Mouse (Mus musculus): ENCODE data around the gene Ptpro. TPM values are rescaled to one million over a fixed set of nuclear protein-coding genes. Genes with fewer than 3 reads are reported as not detected.
A peak's percentile ranks its signal among the peaks of the same experiment; 100 is the strongest.
"Not testable (repeated sequence)": the region's sequence is repeated elsewhere in the genome, so short reads cannot be mapped to it uniquely, and the experiment has no call there.

Ptpro gene
- polyA plus RNA-seq, 1 experiment from 2014 or later, result 0.87 TPM

- H3K27ac ChIP-seq (ENCODE audit: low read depth, low read length), result peak overlapping the region; percentile 47
- H3K4me3 ChIP-seq (ENCODE audit: low read depth, low read length), result no peak overlapping the region
- 0 out of 2 replicates have a peak, but pooled peaks cover 2% of the 10 kb centered on the region for H3K9me3 ChIP-seq (ENCODE audit: control insufficient read depth)
- 12% methylated on average over 11 of the region's 11 CpGs for WGBS
- H3K4me2 ChIP-seq (replicated peaks; ENCODE audit: low read depth), result no peak overlapping the region; the same call in 1 of the 2 replicates
- no peak overlapping the region for H3K9ac ChIP-seq (ENCODE audit: low read depth, low read length)
- ATAC-seq, result peak; percentile 82
- no peaks in the 10 kb centered on the region for H3K27me3 ChIP-seq (replicated peaks; ENCODE audit: control insufficient read depth, insufficient read depth, low read length)
- peaks cover 5% of the 10 kb centered on the region; the same call in 1 of the 2 replicates for H3K36me3 ChIP-seq (ENCODE audit: control insufficient read depth, insufficient read depth)
- no peak for TF ChIP-seq CTCF (IDR thresholded peaks at IDR 0.05; ENCODE audit: low read depth)
- H3K4me1 ChIP-seq (replicated peaks; ENCODE audit: control insufficient read depth, insufficient read depth, low read length), result no peaks in the 10 kb centered on the region
Observed at GRCm38 (mm10) chr6:137470901-137471598, 218.9 kb downstream of the Ptpro start.

- Histone ChIP-seq H3K27me3 (replicated peaks; ENCODE audit: control insufficient read depth, insufficient read depth, low read length) (no peaks in the 10 kb centered on the region), H3K4me3 (ENCODE audit: low read depth, low read length) (no peak overlapping the region), H3K4me1 (replicated peaks; ENCODE audit: control insufficient read depth, insufficient read depth, low read length) (no peaks in the 10 kb centered on the region), H3K4me2 (replicated peaks; ENCODE audit: low read depth) (no peak overlapping the region), H3K36me3 (ENCODE audit: control insufficient read depth, insufficient read depth) (peaks cover 13% of the 10 kb centered on the region), H3K27ac (ENCODE audit: low read depth, low read length) (no peak overlapping the region), H3K9me3 (ENCODE audit: control insufficient read depth) (0 out of 2 replicates have a peak, but pooled peaks cover 3% of the 10 kb centered on the region), H3K9ac (ENCODE audit: low read depth, low read length) (no peak overlapping the region)
- no peak for TF ChIP-seq CTCF (IDR thresholded peaks at IDR 0.05; ENCODE audit: low read depth)
- no peak for ATAC-seq
- WGBS, result 80% methylated on average over 9 of the region's 9 CpGs
Observed at GRCm38 (mm10) chr6:137472129-137472528, 220.0 kb downstream of the Ptpro start.

- 0 out of 2 replicates have a peak, but pooled peaks cover 3% of the 10 kb centered on the region for H3K9me3 ChIP-seq (ENCODE audit: control insufficient read depth)
- 68% methylated on average over 1 of the region's 1 CpGs for WGBS
- no peak for ATAC-seq
- no peaks in the 10 kb centered on the region for H3K4me1 ChIP-seq (replicated peaks; ENCODE audit: control insufficient read depth, insufficient read depth, low read length)
- no peak overlapping the region for H3K4me2 ChIP-seq (replicated peaks; ENCODE audit: low read depth)
- H3K27ac ChIP-seq (ENCODE audit: low read depth, low read length), result no peak overlapping the region
- H3K27me3 ChIP-seq (replicated peaks; ENCODE audit: control insufficient read depth, insufficient read depth, low read length), result no peaks in the 10 kb centered on the region
- TF ChIP-seq CTCF (IDR thresholded peaks at IDR 0.05; ENCODE audit: low read depth), result no peak
- peaks cover 16% of the 10 kb centered on the region for H3K36me3 ChIP-seq (ENCODE audit: control insufficient read depth, insufficient read depth)
- H3K9ac ChIP-seq (ENCODE audit: low read depth, low read length), result no peak overlapping the region
- no peak overlapping the region for H3K4me3 ChIP-seq (ENCODE audit: low read depth, low read length)
Observed at GRCm38 (mm10) chr6:137473433-137473832, 221.3 kb downstream of the Ptpro start.

- not testable (repeated sequence) for H3K9me3 ChIP-seq (ENCODE audit: control insufficient read depth); H3K4me2 ChIP-seq (replicated peaks; ENCODE audit: low read depth); H3K27ac ChIP-seq (ENCODE audit: low read depth, low read length); H3K4me1 ChIP-seq (replicated peaks; ENCODE audit: control insufficient read depth, insufficient read depth, low read length); H3K27me3 ChIP-seq (replicated peaks; ENCODE audit: control insufficient read depth, insufficient read depth, low read length); H3K9ac ChIP-seq (ENCODE audit: low read depth, low read length); H3K4me3 ChIP-seq (ENCODE audit: low read depth, low read length); ATAC-seq
- 80% methylated on average over 5 of the region's 5 CpGs for WGBS
- H3K36me3 ChIP-seq (ENCODE audit: control insufficient read depth, insufficient read depth), result peaks cover 38% of the 10 kb centered on the region
Observed at GRCm38 (mm10) chr6:137475695-137476094, 223.6 kb downstream of the Ptpro start.

GRCm38 (mm10) chr6:137482891-137483290, 230.8 kb downstream of the Ptpro start:
- H3K36me3 ChIP-seq (ENCODE audit: control insufficient read depth, insufficient read depth), result peaks cover 73% of the 10 kb centered on the region
- H3K4me2 ChIP-seq (replicated peaks; ENCODE audit: low read depth), result no peak overlapping the region
- no peak for ATAC-seq
- H3K4me3 ChIP-seq (ENCODE audit: low read depth, low read length), result no peak overlapping the region
- no peak for TF ChIP-seq CTCF (IDR thresholded peaks at IDR 0.05; ENCODE audit: low read depth)
- H3K27ac ChIP-seq (ENCODE audit: low read depth, low read length), result no peak overlapping the region
- 73% methylated on average over 7 of the region's 7 CpGs for WGBS
- no peak overlapping the region for H3K9ac ChIP-seq (ENCODE audit: low read depth, low read length)
- no peaks in the 10 kb centered on the region for H3K27me3 ChIP-seq (replicated peaks; ENCODE audit: control insufficient read depth, insufficient read depth, low read length)
- H3K9me3 ChIP-seq (ENCODE audit: control insufficient read depth), result no peaks in the 10 kb centered on the region
- H3K4me1 ChIP-seq (replicated peaks; ENCODE audit: control insufficient read depth, insufficient read depth, low read length), result no peaks in the 10 kb centered on the region

- Histone ChIP-seq H3K27ac (ENCODE audit: low read depth, low read length) (no peak overlapping the region), H3K4me3 (ENCODE audit: low read depth, low read length) (no peak overlapping the region), H3K27me3 (replicated peaks; ENCODE audit: control insufficient read depth, insufficient read depth, low read length) (no peaks in the 10 kb centered on the region), H3K36me3 (ENCODE audit: control insufficient read depth, insufficient read depth) (peaks cover 63% of the 10 kb centered on the region), H3K9me3 (ENCODE audit: control insufficient read depth) (no peaks in the 10 kb centered on the region), H3K4me1 (replicated peaks; ENCODE audit: control insufficient read depth, insufficient read depth, low read length) (no peaks in the 10 kb centered on the region), H3K9ac (ENCODE audit: low read depth, low read length) (no peak overlapping the region), H3K4me2 (replicated peaks; ENCODE audit: low read depth) (no peak overlapping the region)
- 47% methylated on average over 6 of the region's 6 CpGs for WGBS
- TF ChIP-seq CTCF (IDR thresholded peaks at IDR 0.05; ENCODE audit: low read depth), result no peak
- no peak for ATAC-seq
Observed at GRCm38 (mm10) chr6:137487443-137487842, 235.3 kb downstream of the Ptpro start.

Measured in intestine, postnatal 0 days (tissue).